Mouse (Mus musculus) neural tube, embryonic 12.5 days (tissue): ENCODE results near the gene Ifi44. TPM values are rescaled to one million over a fixed set of nuclear protein-coding genes. Genes with fewer than 3 reads are reported as not detected.

Experiments
- ATAC-seq: fragments of 200-750 bp; cut with Nextera tagmentation; 2 replicates; pipeline ENCODE4 v1.8.0; 2017; ENCODE audit warnings: low read depth, mild to moderate bottlenecking, moderate TSS enrichment, moderate library complexity; ENCODE audit not compliant: low FRiP score
- H3K27ac ChIP-seq: fragments of 300-500 bp; sonication (generic); 2 replicates; pipeline ENCODE4 v1.5.1; 2016
- H3K27me3 ChIP-seq: fragments of 300-500 bp; sonication (generic); replicated peaks from 2 replicates; pipeline ENCODE4 v1.6.1; 2016; ENCODE audit warnings: mild to moderate bottlenecking
- H3K36me3 ChIP-seq: fragments of 300-500 bp; sonication (generic); 2 replicates; pipeline ENCODE4 v1.6.1; 2016; ENCODE audit warnings: mild to moderate bottlenecking
- H3K4me1 ChIP-seq: fragments of 300-500 bp; sonication (generic); 2 replicates; pipeline ENCODE4 v1.6.1; 2016
- H3K4me2 ChIP-seq: fragments of 300-500 bp; sonication (generic); replicated peaks from 2 replicates; pipeline ENCODE4 v1.6.1; 2016; ENCODE audit warnings: mild to moderate bottlenecking
- H3K4me3 ChIP-seq: fragments of 300-500 bp; sonication (generic); 2 replicates; pipeline ENCODE4 v1.5.1; 2016
- H3K9ac ChIP-seq: fragments of 300-500 bp; sonication (generic); 2 replicates; pipeline ENCODE4 v1.6.1; 2016; ENCODE audit warnings: mild to moderate bottlenecking
- H3K9me3 ChIP-seq: fragments of 300-500 bp; sonication (generic); 2 replicates; pipeline ENCODE4 v1.6.1; 2016; ENCODE audit warnings: mild to moderate bottlenecking
- WGBS: fragments of 180-500 bp; shearing (Covaris S2); methylation state at CpG from one replicate; pipeline ENCODE4 v1.1.7; 2016; 5-methylcytosine and 5-hydroxymethylcytosine counted together
- polyA plus RNA-seq: library from polyadenylated mRNA; unstranded; fragments of >200 nt; fragmentation: Nextera tagmentation; extraction: Ambion mirVana; gene quantifications from 2 replicates; pipeline ENCODE4 v1.2.1, GENCODE M21; 2016

Ifi44 gene
- polyA plus RNA-seq: 0.14 TPM in 1 of 2 replicates, not detected in the other

DNA sequence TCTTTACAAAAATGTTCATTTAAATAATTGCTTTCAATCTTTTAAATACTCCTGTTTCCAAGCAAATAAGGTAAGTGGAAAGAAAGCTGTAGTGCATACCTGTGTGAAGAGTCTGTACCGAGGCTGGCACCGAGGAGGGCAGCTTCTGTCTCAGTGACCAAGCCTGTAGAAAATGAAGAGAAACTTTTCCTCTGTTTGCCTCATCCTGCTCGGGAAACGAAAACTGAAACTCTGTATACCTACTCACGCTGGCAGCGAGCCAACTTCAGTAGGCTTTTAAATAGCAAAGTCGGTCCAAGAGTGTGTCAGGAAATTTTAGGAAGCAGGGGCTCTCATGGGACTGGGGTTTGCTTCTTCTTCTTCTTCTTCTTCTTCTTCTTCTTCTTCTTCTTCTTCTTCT lies at the start of gene Ifi44:
Ifi44 (minus strand) TSS at position 224 of the 400 bp plus-strand sequence.
- 88% methylated on average over 7 of the region's 7 CpGs for WGBS
- ATAC-seq: no peak

DNA sequence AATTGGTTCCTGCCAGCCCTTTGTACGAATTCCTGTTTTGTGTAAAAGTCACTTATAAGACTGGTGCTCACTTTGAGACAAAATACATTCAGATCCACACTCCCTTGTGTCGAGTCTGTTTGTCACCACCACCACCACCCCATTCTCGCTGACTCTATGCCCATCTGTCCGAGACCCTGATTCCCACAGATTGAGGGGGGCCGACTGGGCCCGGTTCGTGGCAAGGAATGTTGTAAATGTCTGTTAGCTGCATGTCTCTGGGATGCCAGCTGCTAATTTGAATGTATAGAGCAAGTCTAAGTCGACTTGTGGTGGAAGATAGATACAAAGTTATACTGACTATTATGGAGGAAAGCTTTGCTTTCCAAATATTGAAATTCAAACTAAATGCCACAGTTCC lies 38.9 kb upstream of the Ifi44 start:
- no peak overlapping the region for H3K4me3 ChIP-seq
- H3K36me3 ChIP-seq: no peaks in the 10 kb centered on the region
- WGBS: 67% methylated on average over 8 of the region's 8 CpGs
- no peaks in the 10 kb centered on the region for H3K4me1 ChIP-seq
- no peak overlapping the region for H3K27ac ChIP-seq
- no peak overlapping the region for H3K9ac ChIP-seq
- ATAC-seq: no peak; the same call in 1 of the 2 replicates
- H3K4me2 ChIP-seq: no peak overlapping the region
- H3K27me3 ChIP-seq: no peaks in the 10 kb centered on the region
- H3K9me3 ChIP-seq: no peaks in the 10 kb centered on the region

More for the DNA sequence above, at the start of gene Ifi44:
- Histone ChIP-seq H3K9ac (no peak within 1 kb of the TSS), H3K27me3 (no peaks in the 10 kb centered on the region), H3K4me2 (no peak within 1 kb of the TSS), H3K4me3 (no peak within 1 kb of the TSS), H3K9me3 (no peaks in the 10 kb centered on the region), H3K27ac (no peak within 1 kb of the TSS), H3K36me3 (no peaks in the 10 kb centered on the region), H3K4me1 (no peaks in the 10 kb centered on the region)

DNA sequence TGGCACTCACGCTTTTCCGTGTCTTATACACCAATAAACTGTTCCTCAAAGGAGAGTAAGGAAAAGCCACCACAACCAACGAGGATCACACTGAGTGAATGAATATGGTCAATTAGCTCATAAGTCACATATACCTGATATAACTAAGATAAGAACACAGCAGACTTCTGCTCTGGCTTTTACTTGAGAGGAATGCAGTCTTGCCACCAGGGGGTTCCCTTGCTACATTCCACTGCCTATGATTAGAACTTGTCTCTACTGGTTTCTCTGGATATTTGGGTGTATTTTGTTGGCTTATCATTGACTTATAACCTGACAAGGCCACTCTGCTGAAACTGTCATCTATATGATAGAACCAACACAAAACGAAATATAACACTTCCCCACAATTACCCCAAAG lies 25.3 kb upstream of the Ifi44 start:
- H3K27ac ChIP-seq: no peak overlapping the region
- H3K4me1 ChIP-seq: no peaks in the 10 kb centered on the region
- no peak overlapping the region for H3K4me3 ChIP-seq
- no peak for ATAC-seq
- no peaks in the 10 kb centered on the region for H3K36me3 ChIP-seq
- no peaks in the 10 kb centered on the region for H3K27me3 ChIP-seq
- no peak overlapping the region for H3K4me2 ChIP-seq
- 75% methylated on average over 4 of the region's 4 CpGs for WGBS
- no peak overlapping the region for H3K9ac ChIP-seq
- H3K9me3 ChIP-seq: no peaks in the 10 kb centered on the region

DNA sequence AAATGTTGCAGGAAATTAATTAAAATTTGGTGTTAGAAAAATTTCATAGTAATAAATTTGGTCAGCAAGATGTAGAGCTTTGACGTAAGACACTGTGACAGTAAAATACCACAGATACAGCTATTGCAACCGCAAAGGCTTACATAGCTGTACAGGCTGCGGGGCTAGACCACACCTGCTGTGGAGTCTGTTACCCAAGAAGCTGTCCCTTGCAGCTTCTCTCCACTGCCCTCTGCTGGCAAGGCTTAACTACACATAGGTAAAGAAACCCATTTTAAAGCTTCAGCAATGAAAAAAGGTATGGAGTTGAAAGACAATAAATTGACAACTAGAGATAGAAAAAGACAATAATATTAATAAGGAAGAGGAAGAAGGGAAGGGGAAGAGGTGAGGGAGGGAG lies 21.3 kb upstream of the Ifi44 start:
- WGBS: 65% methylated on average over 3 of the region's 3 CpGs
- Histone ChIP-seq H3K27me3 (no peaks in the 10 kb centered on the region), H3K4me3 (no peak overlapping the region), H3K36me3 (no peaks in the 10 kb centered on the region), H3K4me2 (no peak overlapping the region), H3K27ac (no peak overlapping the region), H3K9ac (no peak overlapping the region), H3K9me3 (no peaks in the 10 kb centered on the region), H3K4me1 (no peaks in the 10 kb centered on the region)
- no peak for ATAC-seq

GRCm38 (mm10) chr3:151748514-151748913 lies 1.2 kb downstream of the Ifi44 start:
- H3K36me3 ChIP-seq: no peaks in the 10 kb centered on the region
- ATAC-seq: no peak
- no peak overlapping the region for H3K4me2 ChIP-seq
- no peak overlapping the region for H3K4me3 ChIP-seq
- H3K9me3 ChIP-seq: no peaks in the 10 kb centered on the region
- no peaks in the 10 kb centered on the region for H3K27me3 ChIP-seq
- H3K4me1 ChIP-seq: no peaks in the 10 kb centered on the region
- H3K27ac ChIP-seq: no peak overlapping the region
- 73% methylated on average over 1 of the region's 1 CpGs for WGBS
- H3K9ac ChIP-seq: no peak overlapping the region

DNA sequence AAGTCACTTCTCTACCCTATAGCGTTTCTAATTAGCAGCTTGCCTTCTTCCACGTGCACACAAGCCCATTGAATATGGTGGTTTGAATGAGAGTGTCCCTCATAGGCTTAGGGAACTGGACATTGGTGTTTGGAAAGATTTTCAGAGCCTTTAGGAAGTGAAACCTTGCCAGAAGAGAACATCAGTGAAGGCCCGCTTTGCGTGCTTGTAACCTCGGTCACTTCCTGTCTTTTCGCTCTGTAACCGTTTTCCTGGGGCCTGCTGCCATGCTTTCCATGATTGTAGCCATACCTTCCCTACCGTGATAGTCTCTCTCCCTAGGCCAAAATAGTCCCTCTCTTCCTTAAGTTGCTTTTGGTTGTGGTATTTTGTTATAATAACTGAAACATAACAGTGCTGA lies 3.7 kb downstream of the Ifi44 start:
- ATAC-seq: no peak
- H3K4me3 ChIP-seq: no peak overlapping the region
- 88% methylated on average over 8 of the region's 8 CpGs for WGBS
- no peaks in the 10 kb centered on the region for H3K4me1 ChIP-seq
- H3K9ac ChIP-seq: no peak overlapping the region
- no peaks in the 10 kb centered on the region for H3K27me3 ChIP-seq
- H3K4me2 ChIP-seq: no peak overlapping the region
- H3K27ac ChIP-seq: no peak overlapping the region
- H3K36me3 ChIP-seq: no peaks in the 10 kb centered on the region
- H3K9me3 ChIP-seq: no peaks in the 10 kb centered on the region

GRCm38 (mm10) chr3:151742223-151742622 lies 7.5 kb downstream of the Ifi44 start:
- no peak for ATAC-seq
- Histone ChIP-seq H3K9me3 (no peaks in the 10 kb centered on the region), H3K36me3 (no peaks in the 10 kb centered on the region), H3K4me1 (no peaks in the 10 kb centered on the region), H3K27me3 (no peaks in the 10 kb centered on the region), H3K27ac (no peak overlapping the region), H3K4me2 (no peak overlapping the region), H3K9ac (no peak overlapping the region), H3K4me3 (no peak overlapping the region)
- 86% methylated on average over 1 of the region's 1 CpGs for WGBS

DNA sequence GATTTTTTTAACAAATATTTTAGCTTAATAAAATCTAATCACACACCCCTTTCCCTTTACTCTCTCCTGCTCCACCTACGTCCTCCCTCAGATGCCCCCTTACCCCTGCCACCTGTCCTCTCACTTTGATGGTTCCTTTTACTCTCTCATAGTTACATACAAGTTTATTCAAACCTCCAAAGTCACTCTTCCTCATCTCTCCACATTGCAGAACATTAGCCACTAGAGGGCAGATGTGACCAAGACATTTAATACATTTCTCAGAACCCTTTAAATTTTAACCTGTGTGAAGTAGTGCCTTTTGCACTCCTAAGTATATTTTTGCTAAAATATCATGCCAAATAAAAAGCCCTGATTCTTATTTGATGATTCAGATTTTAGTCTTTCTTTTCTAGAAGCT lies 33.5 kb downstream of the Ifi44 start:
- no peak overlapping the region for H3K9ac ChIP-seq
- H3K9me3 ChIP-seq: no peaks in the 10 kb centered on the region
- no peak overlapping the region for H3K4me3 ChIP-seq
- whole genome bisulfite sequencing: 50% methylated on average over 1 of the region's 1 CpGs
- H3K27ac ChIP-seq: no peak overlapping the region
- ATAC-seq: peak; percentile 21; the same call in 1 of the 2 replicates
- H3K4me1 ChIP-seq: no peaks in the 10 kb centered on the region
- H3K4me2 ChIP-seq: no peak overlapping the region
- H3K27me3 ChIP-seq: no peaks in the 10 kb centered on the region
- no peaks in the 10 kb centered on the region for H3K36me3 ChIP-seq

DNA sequence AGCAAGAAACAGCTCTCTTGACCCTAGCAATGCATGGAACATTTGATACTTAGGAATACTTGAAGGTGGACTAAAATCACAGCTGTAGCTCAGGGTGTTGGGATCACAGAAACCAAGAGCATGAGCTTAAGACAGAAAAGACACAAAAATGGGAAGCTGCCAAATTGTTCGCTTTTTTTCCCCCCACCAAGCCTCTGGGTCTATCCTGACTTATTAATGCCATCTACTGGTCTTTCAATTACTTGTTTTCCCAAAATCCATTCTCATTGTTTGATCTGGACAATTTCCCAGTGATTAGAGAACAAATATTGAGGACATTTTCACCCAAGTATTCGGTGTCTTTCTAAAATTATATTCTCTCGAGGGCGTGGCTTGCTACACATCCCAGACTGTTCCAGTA lies 42.4 kb downstream of the Ifi44 start:
- 95% methylated on average over 4 of the region's 4 CpGs for WGBS
- Histone ChIP-seq H3K9ac (no peak overlapping the region), H3K4me1 (no peaks in the 10 kb centered on the region), H3K36me3 (no peaks in the 10 kb centered on the region), H3K9me3 (no peaks in the 10 kb centered on the region), H3K4me2 (no peak overlapping the region), H3K4me3 (no peak overlapping the region), H3K27me3 (no peaks in the 10 kb centered on the region), H3K27ac (no peak overlapping the region)
- ATAC-seq: no peak

Other genes with a start within 250 kb of the Ifi44 start
- gene Ifi44l, start 12.9 kb upstream of the Ifi44 start, polyA plus RNA-seq: not detected in 2 replicates
- 2.5 and 3.1 TPM in 2 replicates for gene Ptgfr, start 87.7 kb upstream of the Ifi44 start, polyA plus RNA-seq